Mouse (Mus musculus): ENCODE measurements at regions not wholly inside any gene's neighbourhood (a gene's known extent, or its start where the extent isn't known, plus 50 kb on each side); places are given as distances from the start of the nearest gene placed in this dataset.
A peak's percentile ranks its signal among the peaks of the same experiment; 100 is the strongest.

GRCm38 (mm10) chr2:161470844-161471243 is 362.0 kb upstream of the Chd6 start:
- DNase-seq (ENCODE audit: low read depth) = no peak

GRCm38 (mm10) chr2:161470025-161470424 is 361.1 kb upstream of the Chd6 start:
- DNase-seq (ENCODE audit: low read depth) = no peak

- DNase-seq (ENCODE audit: low read depth) = no peak
Measured at GRCm38 (mm10) chr2:161467035-161467434, 358.2 kb upstream of the Chd6 start.

- no peak for DNase-seq (ENCODE audit: low read depth)
Measured at GRCm38 (mm10) chr2:161460600-161460999, 351.7 kb upstream of the Chd6 start.

GRCm38 (mm10) chr2:161454466-161454865 is 345.6 kb upstream of the Chd6 start:
- no peak for DNase-seq (ENCODE audit: low read depth)

- no peak for DNase-seq (ENCODE audit: low read depth)
Measured at GRCm38 (mm10) chr2:161433816-161434215, 324.9 kb upstream of the Chd6 start.

- no peak for DNase-seq (ENCODE audit: low read depth)
Measured at GRCm38 (mm10) chr2:161429294-161429693, 320.4 kb upstream of the Chd6 start.

GRCm38 (mm10) chr2:161425587-161425986 is 316.7 kb upstream of the Chd6 start:
- peak; percentile 11 for DNase-seq (ENCODE audit: low read depth)

GRCm38 (mm10) chr2:161418062-161418461 is 309.2 kb upstream of the Chd6 start:
- DNase-seq (ENCODE audit: low read depth) = no peak

GRCm38 (mm10) chr2:161416218-161416927 is 307.5 kb upstream of the Chd6 start:
- no peak for DNase-seq (ENCODE audit: low read depth)

GRCm38 (mm10) chr2:161408306-161408705 is 299.4 kb upstream of the Chd6 start:
- DNase-seq (ENCODE audit: low read depth) = no peak

- DNase-seq (ENCODE audit: low read depth) = no peak
Measured at GRCm38 (mm10) chr2:161405847-161406384, 297.0 kb upstream of the Chd6 start.

GRCm38 (mm10) chr2:161398061-161398460 is 289.2 kb upstream of the Chd6 start:
- no peak for DNase-seq (ENCODE audit: low read depth)

- DNase-seq (ENCODE audit: low read depth) = no peak
Measured at GRCm38 (mm10) chr2:161390954-161391690, 282.2 kb upstream of the Chd6 start.

GRCm38 (mm10) chr2:161389318-161389835 is 280.5 kb upstream of the Chd6 start:
- no peak for DNase-seq (ENCODE audit: low read depth)

- no peak for DNase-seq (ENCODE audit: low read depth)
Measured at GRCm38 (mm10) chr2:161387054-161387453, 278.2 kb upstream of the Chd6 start.

GRCm38 (mm10) chr2:161382411-161382810 is 273.5 kb upstream of the Chd6 start:
- DNase-seq (ENCODE audit: low read depth) = no peak

- DNase-seq (ENCODE audit: low read depth) = no peak
Measured at GRCm38 (mm10) chr2:161378313-161378712, 269.4 kb upstream of the Chd6 start.

- DNase-seq (ENCODE audit: low read depth) = no peak
Measured at GRCm38 (mm10) chr2:161362325-161362724, 253.4 kb upstream of the Chd6 start.

GRCm38 (mm10) chr2:161349110-161349509 is 240.2 kb upstream of the Chd6 start:
- no peak for DNase-seq (ENCODE audit: low read depth)

GRCm38 (mm10) chr2:161344018-161344417 is 235.1 kb upstream of the Chd6 start:
- DNase-seq (ENCODE audit: low read depth) = no peak

- DNase-seq (ENCODE audit: low read depth) = peak; percentile 10
Measured at GRCm38 (mm10) chr2:161342648-161343047, 233.8 kb upstream of the Chd6 start.

GRCm38 (mm10) chr2:161341368-161341891 is 232.6 kb upstream of the Chd6 start:
- peak; percentile 23 for DNase-seq (ENCODE audit: low read depth)

All from c-Kit-positive CD71-positive TER-119-negative erythroid progenitor cells, embryonic 14.5 days (primary cell).